Mouse (Mus musculus): ENCODE measurements around the gene Rhoc. TPM values are rescaled to one million over a fixed set of nuclear protein-coding genes. Genes with fewer than 3 reads are reported as not detected.
A peak's percentile ranks its signal among the peaks of the same experiment; 100 is the strongest.
"Not testable (repeated sequence)": the region's sequence is repeated elsewhere in the genome, so short reads cannot be mapped to it uniquely, and the experiment has no call there.

Gene Rhoc
- polyA plus RNA-seq, 1 experiment from 2014 or later, result 145 TPM

DNA sequence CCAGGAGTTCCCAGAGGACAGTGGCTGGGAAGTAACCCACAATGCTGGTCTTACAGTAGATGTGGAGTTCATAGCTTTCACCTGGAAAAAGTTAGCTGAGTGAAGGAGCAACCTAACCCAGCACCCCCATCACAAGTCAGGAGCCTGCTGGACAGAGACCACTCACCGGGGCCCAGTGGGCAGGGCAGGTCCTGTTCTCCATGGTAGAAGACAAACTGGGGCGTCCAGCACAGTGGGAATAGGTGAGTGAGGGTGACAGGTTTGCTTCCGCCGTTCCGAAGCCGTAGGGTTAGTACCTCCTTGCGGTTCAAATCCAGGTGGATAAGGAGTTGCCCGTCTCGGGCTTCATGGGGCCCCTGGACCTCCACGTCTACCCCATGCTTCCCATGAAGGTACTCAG, 16.1 kb downstream of the Rhoc start:
- Histone ChIP-seq H3K27me3 (ENCODE audit: low read depth, poor library complexity, severe bottlenecking) (no peaks in the 10 kb centered on the region), H3K4me1 (peaks cover 7% of the 10 kb centered on the region), H3K9me3 (replicated peaks) (no peaks in the 10 kb centered on the region), H3K4me3 (no peak overlapping the region), H3K27ac (no peak overlapping the region), H3K36me3 (peaks cover 65% of the 10 kb centered on the region)
- no peak for DNase-seq (ENCODE audit: low spot score)
- 92% methylated on average over 10 of the region's 10 CpGs for WGBS

DNA sequence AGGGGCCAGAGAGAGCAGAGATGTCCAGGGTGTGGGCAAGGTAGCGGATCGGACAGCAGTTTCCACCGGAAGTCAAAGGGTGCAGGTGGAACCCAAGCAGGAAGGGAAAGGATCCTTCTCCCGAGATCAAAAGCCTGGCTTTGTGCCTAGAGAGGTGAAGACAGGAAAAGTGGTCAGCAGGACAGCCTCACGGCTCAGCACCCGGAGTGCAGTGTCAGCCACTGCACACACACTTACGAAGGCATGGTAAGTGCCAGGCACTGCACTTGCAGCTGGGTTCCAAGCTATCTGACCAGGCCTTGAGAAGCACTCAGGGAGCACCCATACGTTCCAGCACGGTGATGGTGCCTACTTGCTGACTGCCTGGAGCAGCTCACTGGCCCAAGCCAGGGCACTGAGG, 17.4 kb downstream of the Rhoc start:
- WGBS, result 85% methylated on average over 9 of the region's 9 CpGs
- Histone ChIP-seq H3K9me3 (replicated peaks) (no peaks in the 10 kb centered on the region), H3K36me3 (peaks cover 53% of the 10 kb centered on the region), H3K27ac (no peak overlapping the region), H3K27me3 (ENCODE audit: low read depth, poor library complexity, severe bottlenecking) (no peaks in the 10 kb centered on the region), H3K4me1 (peaks cover 7% of the 10 kb centered on the region), H3K4me3 (no peak overlapping the region)
- DNase-seq (ENCODE audit: low spot score), result no peak

DNA sequence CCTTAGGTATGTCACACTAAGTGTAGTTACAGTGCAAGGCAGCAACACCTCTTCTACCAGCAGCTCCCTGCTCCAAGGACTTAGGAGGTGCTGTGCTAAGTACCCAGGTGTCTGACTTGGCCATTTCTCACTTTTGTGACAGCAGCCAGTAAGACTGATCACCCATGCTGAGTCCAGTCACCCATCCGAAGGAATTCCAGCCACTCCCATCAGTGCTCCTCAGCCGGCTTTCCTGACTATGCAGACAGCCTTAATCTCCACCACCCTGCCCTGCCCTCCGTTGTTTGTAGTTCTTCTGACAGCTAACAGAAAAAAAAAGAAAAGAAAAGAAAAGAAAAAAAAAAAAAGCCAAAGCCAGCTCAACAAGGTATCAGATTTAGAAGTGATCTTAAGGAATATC, 23.6 kb downstream of the Rhoc start:
- 17% methylated on average over 3 of the region's 3 CpGs for WGBS
- Histone ChIP-seq H3K27ac (no peak overlapping the region), H3K27me3 (ENCODE audit: low read depth, poor library complexity, severe bottlenecking) (no peaks in the 10 kb centered on the region), H3K4me3 (no peak overlapping the region), H3K4me1 (peaks cover 3% of the 10 kb centered on the region), H3K36me3 (peaks cover 32% of the 10 kb centered on the region), H3K9me3 (replicated peaks) (no peaks in the 10 kb centered on the region)
- no peak for DNase-seq (ENCODE audit: low spot score)

DNA sequence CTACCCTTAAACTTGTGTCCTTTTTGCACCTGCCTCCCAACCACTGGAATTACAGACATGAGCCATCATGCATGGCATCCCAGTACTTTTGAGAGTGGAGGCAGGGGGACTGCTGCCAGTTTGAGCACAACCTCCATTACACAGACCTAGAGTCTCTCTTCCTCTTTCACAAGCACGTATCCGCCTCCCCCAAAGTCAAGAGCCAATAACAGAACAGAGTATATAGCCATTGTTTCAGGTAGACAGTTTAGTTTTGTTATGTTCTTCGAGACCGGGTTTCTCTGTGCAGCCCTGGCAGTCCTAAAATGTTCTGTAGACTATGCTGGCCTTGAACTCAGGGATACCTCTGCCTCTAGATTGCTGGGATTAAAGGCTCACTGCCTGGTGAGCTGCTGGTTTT, 24.1 kb downstream of the Rhoc start:
- H3K4me3 ChIP-seq, result no peak overlapping the region
- H3K36me3 ChIP-seq, result peaks cover 30% of the 10 kb centered on the region
- H3K27ac ChIP-seq, result no peak overlapping the region
- H3K27me3 ChIP-seq (ENCODE audit: low read depth, poor library complexity, severe bottlenecking), result no peaks in the 10 kb centered on the region
- H3K9me3 ChIP-seq (replicated peaks), result no peaks in the 10 kb centered on the region
- no peak for DNase-seq (ENCODE audit: low spot score)
- 87% methylated on average over 4 of the region's 4 CpGs for WGBS
- peaks cover 8% of the 10 kb centered on the region for H3K4me1 ChIP-seq

DNA sequence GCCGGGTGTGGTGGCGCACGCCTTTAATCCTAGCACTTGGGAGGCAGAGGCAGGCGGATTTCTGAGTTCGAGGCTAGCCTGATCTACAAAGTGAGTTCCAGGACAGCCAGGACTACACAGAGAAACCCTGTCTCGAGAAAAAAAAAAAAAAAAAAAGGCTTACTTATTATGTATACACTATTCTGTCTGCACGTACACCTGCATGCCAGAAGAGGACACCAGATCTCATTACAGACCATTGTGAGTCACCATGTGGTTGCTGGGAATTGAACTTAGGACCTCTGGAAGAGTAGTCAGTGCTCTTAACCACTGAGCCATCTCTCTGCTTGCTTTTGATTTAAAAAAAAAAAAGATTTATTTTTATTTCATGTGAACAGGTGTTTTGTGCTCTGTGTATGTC, 25.1 kb downstream of the Rhoc start:
- 93% methylated on average over 7 of the region's 7 CpGs for WGBS
- peaks cover 13% of the 10 kb centered on the region for H3K4me1 ChIP-seq
- H3K36me3 ChIP-seq, result peaks cover 30% of the 10 kb centered on the region
- H3K9me3 ChIP-seq (replicated peaks); DNase-seq (ENCODE audit: low spot score); H3K27me3 ChIP-seq (ENCODE audit: low read depth, poor library complexity, severe bottlenecking); H3K4me3 ChIP-seq; H3K27ac ChIP-seq: not testable (repeated sequence)

DNA sequence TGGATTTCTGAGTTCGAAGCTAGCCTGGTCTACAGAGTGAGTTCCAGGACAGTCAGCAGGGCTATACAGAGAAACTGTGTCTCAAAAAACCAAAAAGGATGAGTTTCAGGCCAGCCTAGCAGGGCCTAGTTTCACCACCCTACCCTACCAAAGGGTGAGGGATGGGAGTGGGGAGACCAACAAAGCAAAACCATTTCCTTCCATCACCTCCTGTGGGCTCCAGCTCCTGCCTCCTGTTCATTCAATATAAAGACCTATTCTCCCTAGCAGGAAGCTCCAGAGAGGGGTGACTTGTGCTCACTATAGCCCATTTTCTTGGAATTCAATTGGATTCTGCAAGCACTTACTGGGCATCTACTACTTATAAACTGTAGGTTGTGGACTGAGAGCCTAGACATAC, 26.6 kb downstream of the Rhoc start:
- no peak overlapping the region for H3K27ac ChIP-seq
- no peaks in the 10 kb centered on the region for H3K27me3 ChIP-seq (ENCODE audit: low read depth, poor library complexity, severe bottlenecking)
- H3K4me1 ChIP-seq, result peaks cover 24% of the 10 kb centered on the region
- peaks cover 30% of the 10 kb centered on the region for H3K36me3 ChIP-seq
- H3K4me3 ChIP-seq, result no peak overlapping the region
- WGBS, result 87% methylated on average over 1 of the region's 1 CpGs
- H3K9me3 ChIP-seq (replicated peaks), result no peaks in the 10 kb centered on the region
- no peak for DNase-seq (ENCODE audit: low spot score)

DNA sequence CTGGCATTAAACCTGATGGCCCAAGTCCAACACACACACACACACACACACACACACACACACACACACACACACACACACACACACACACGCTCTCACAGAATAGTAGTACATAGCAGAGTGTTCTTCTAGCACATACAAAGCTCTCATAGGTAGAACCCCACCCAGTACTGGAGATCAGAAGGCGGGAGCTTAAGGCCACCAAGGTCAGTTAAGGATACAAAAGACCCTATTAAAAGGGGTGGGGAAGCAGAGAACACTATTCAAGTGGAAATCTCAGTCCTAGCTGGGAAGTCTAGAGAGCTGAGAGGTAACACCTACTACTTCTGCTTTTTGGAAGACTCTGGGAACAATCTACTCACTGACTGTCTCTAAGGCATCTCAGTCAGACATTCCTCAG, 27.2 kb downstream of the Rhoc start:
- peaks cover 30% of the 10 kb centered on the region for H3K36me3 ChIP-seq
- H3K4me1 ChIP-seq, result peaks cover 24% of the 10 kb centered on the region
- DNase-seq (ENCODE audit: low spot score), result no peak
- H3K27me3 ChIP-seq (ENCODE audit: low read depth, poor library complexity, severe bottlenecking), result no peaks in the 10 kb centered on the region
- 93% methylated on average over 2 of the region's 2 CpGs for WGBS
- H3K9me3 ChIP-seq (replicated peaks), result no peaks in the 10 kb centered on the region
- no peak overlapping the region for H3K27ac ChIP-seq
- no peak overlapping the region for H3K4me3 ChIP-seq

DNA sequence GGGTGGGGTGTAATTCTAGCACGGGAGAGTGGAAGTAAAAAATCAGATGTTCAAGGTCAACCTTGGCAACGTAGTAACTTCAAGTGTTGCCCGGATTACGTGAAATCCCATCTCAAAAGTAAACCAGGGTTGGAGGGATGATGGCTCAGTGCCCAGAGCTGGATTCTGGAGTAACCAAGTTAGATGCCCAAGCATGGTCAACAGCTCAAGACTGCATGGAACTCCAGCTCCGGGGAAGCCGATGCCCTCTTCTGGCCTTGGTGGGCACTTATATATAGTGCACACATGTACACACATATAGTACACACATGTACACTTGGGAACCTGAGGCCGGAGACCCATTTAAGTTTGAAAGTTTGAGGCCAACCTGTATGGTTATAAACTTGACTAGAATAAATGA, 28.0 kb downstream of the Rhoc start:
- DNase-seq (ENCODE audit: low spot score), result no peak
- Histone ChIP-seq H3K4me3 (peak overlapping the region; percentile 83; the same call in 1 of the 2 replicates), H3K27ac (no peak overlapping the region), H3K36me3 (peaks cover 36% of the 10 kb centered on the region), H3K9me3 (replicated peaks) (no peaks in the 10 kb centered on the region), H3K4me1 (peaks cover 24% of the 10 kb centered on the region), H3K27me3 (ENCODE audit: low read depth, poor library complexity, severe bottlenecking) (no peaks in the 10 kb centered on the region)
- 94% methylated on average over 7 of the region's 7 CpGs for WGBS

DNA sequence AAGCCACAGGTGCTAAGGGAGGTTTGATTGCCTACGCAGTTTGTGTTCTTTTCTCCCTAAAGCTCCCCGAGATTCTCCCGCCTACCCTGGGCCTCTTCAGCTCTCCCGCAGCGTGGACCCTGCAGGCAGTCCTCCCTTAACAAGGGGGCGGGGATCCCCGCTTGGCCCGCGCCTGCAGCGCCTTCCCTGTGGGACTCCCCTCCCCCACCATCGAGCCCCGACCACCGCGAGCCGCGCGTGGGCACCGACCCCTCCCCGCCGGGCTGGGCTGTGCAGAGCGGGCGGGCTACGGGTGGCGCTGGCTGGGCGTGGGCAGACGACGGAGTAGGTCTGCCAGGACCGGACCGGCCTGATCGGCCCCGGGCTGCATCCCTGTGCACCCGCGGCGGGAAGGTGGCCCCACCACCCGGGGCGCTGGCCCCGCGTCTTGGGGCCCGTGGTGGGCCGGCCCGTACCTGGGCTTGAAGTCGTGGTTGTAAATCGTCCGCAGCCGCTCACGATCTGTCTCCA, 29.4 kb downstream of the Rhoc start:
- no peaks in the 10 kb centered on the region for H3K9me3 ChIP-seq (replicated peaks)
- under 1% methylated on average over 46 of the region's 46 CpGs for WGBS
- DNase-seq (ENCODE audit: low spot score), result peak; percentile 79
- peak overlapping the region; percentile 83 for H3K4me3 ChIP-seq
- peaks cover 43% of the 10 kb centered on the region for H3K36me3 ChIP-seq
- H3K27ac ChIP-seq, result peak overlapping the region; percentile 98
- no peaks in the 10 kb centered on the region for H3K27me3 ChIP-seq (ENCODE audit: low read depth, poor library complexity, severe bottlenecking)
- H3K4me1 ChIP-seq, result peaks cover 24% of the 10 kb centered on the region

DNA sequence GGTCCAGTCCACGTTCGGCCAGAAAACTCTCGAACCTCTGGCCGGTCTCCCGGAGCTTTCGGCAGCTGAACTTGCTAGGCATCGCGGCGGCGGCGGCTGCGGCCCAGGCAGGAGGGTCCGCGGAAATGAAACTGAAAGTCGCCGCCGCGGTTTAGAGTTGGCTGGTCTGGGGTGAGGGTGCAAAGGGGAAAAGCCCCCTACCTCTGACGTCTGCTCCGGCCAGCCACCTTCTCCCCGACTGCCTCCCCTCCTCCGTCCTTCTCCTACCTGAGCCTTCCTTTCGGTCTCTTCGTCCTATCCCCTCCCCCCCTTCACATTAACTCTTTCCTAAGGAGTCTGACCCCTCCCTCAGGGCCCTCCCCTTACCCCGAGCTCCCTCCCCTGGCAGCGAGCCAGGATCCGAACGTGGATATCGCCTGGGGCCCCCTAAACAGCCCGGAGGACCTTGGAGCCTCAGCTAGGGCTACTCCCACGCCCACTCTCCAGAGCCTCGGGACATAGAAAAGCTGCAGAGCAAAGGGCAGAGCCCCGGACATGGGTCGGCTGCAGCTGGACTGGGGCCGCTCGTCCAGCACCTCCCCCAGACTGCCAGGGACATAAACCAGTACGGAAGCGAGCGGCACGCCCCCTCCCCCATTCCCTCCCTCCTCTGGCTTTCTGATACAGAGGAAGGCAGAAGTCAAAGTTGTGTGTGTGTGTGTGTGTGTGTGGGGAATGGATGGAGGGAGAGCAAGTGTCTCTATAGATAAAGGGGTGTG, 30.0 kb downstream of the Rhoc start, which contains the start of gene Mov10:
Mov10 (minus strand) TSS at position 573 of the 758 bp plus-strand sequence.
- Histone ChIP-seq H3K27me3 (ENCODE audit: low read depth, poor library complexity, severe bottlenecking) (no peaks in the 10 kb centered on the region), H3K4me3 (peak within 1 kb of the TSS; percentile 83), H3K4me1 (peaks cover 24% of the 10 kb centered on the region), H3K27ac (peak within 1 kb of the TSS; percentile 98), H3K36me3 (peaks cover 46% of the 10 kb centered on the region), H3K9me3 (replicated peaks) (no peaks in the 10 kb centered on the region)
- DNase-seq (ENCODE audit: low spot score), result peak; percentile 86
- WGBS, result under 1% methylated on average over 40 of the region's 40 CpGs

DNA sequence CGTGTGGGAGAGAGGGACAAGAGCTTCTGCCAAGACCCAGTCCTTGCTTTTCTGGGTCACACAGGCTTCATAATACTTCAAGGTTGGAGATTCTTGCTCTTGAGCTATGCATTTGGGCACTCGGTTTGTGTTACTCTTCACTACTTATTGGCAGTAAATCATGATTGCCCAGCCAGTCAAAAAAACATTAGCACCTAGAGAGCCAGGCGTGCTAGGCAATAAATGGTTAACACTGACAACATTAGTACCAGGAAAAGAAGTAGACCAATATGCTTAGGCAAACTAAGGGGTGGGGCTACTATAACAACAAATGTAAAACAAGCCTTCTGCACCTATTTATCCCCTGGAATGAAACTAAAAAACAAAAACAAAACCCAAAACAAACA, 30.6 kb downstream of the Rhoc start:
- H3K27me3 ChIP-seq (ENCODE audit: low read depth, poor library complexity, severe bottlenecking), result no peaks in the 10 kb centered on the region
- 0% methylated on average over 3 of the region's 3 CpGs for WGBS
- H3K4me3 ChIP-seq, result peak overlapping the region; percentile 83
- DNase-seq (ENCODE audit: low spot score), result no peak
- H3K9me3 ChIP-seq (replicated peaks), result no peaks in the 10 kb centered on the region
- H3K27ac ChIP-seq, result peak overlapping the region; percentile 98
- H3K36me3 ChIP-seq, result peaks cover 40% of the 10 kb centered on the region
- peaks cover 24% of the 10 kb centered on the region for H3K4me1 ChIP-seq

DNA sequence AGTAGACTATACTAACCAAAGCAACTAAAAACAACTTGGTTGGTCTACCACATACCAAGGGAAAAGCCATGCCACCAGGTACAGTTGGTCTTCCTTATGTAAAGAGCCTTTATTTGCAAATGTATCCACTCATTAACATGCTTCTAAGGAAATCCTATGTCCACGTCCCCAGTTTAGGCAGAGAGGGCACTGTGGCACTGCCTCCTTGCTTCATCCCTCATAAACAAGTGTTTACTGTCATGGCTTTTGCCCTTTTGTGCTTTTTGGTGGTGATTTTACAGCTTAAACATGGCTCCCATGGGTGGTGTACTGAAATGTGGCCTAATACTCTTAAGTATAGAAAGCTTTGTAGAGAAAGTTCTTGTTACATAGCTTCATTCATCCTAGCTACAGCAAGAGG, 32.3 kb downstream of the Rhoc start:
- Histone ChIP-seq H3K27me3 (ENCODE audit: low read depth, poor library complexity, severe bottlenecking) (no peaks in the 10 kb centered on the region), H3K4me3 (no peak overlapping the region)

DNA sequence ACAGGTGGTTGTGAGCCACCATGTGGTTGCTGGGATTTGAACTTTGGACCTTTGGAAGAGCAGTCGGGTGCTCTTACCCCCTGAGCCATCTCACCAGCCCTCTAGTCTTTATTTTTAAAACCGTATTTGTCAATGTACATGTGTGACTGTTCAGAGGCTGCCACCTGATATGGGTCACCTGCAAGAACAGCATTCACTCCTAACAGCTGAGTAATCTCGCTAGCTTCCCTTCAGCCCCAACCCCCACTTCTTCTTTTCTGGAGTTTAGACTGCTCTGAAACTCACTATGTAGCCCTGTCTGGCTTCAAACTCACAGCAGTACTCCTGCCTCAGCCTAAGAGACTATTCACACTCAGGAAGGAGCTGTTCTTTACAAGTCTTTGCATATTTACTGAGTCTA, 34.2 kb downstream of the Rhoc start:
- H3K4me1 ChIP-seq, result peaks cover 14% of the 10 kb centered on the region
- DNase-seq (ENCODE audit: low spot score), result no peak
- peaks cover 46% of the 10 kb centered on the region for H3K36me3 ChIP-seq
- no peak overlapping the region for H3K4me3 ChIP-seq
- no peak overlapping the region for H3K27ac ChIP-seq
- 87% methylated on average over 3 of the region's 3 CpGs for WGBS
- no peaks in the 10 kb centered on the region for H3K27me3 ChIP-seq (ENCODE audit: low read depth, poor library complexity, severe bottlenecking)
- no peaks in the 10 kb centered on the region for H3K9me3 ChIP-seq (replicated peaks)

More for the DNA sequence above, 32.3 kb downstream of the Rhoc start:
- 63% methylated on average over 1 of the region's 1 CpGs for WGBS
- no peaks in the 10 kb centered on the region for H3K9me3 ChIP-seq (replicated peaks)
- no peak overlapping the region for H3K27ac ChIP-seq
- H3K36me3 ChIP-seq, result peaks cover 35% of the 10 kb centered on the region
- peaks cover 24% of the 10 kb centered on the region for H3K4me1 ChIP-seq
- DNase-seq (ENCODE audit: low spot score), result no peak
